Mouse (Mus musculus) limb, embryonic 14.5 days (tissue): Measurements from ENCODE around the gene Carm1. TPM values are rescaled to one million over a fixed set of nuclear protein-coding genes. Genes with fewer than 3 reads are reported as not detected.

Experiments
- ATAC-seq: fragments of 200-750 bp; cut with Nextera tagmentation; 2 replicates; pipeline ENCODE4 v1.8.0; 2017; ENCODE audit warnings: low read depth, moderate number of reproducible peaks, moderate TSS enrichment; ENCODE audit not compliant: low FRiP score
- DNase-seq: peaks from one replicate; pipeline ENCODE4 v3.0.0-alpha.2; 2015; ENCODE audit warnings: low spot score
- H3K27ac ChIP-seq: fragments of 300-500 bp; sonication (generic); replicated peaks from 2 replicates; pipeline ENCODE4 v1.5.1; 2014; ENCODE audit warnings: low read depth, mild to moderate bottlenecking, low read length, moderate library complexity, mixed read lengths
- H3K27me3 ChIP-seq: fragments of 300-500 bp; sonication (generic); 2 replicates; pipeline ENCODE4 v1.6.1; 2014; ENCODE audit warnings: low read length, mixed read lengths; ENCODE audit not compliant: control insufficient read depth, insufficient read depth
- H3K36me3 ChIP-seq: fragments of 300-500 bp; sonication (generic); 2 replicates; pipeline ENCODE4 v1.6.1; 2014; ENCODE audit warnings: mild to moderate bottlenecking, low read length, moderate library complexity, mixed read lengths; ENCODE audit not compliant: control insufficient read depth, insufficient read depth
- H3K4me1 ChIP-seq: fragments of 300-500 bp; sonication (generic); 2 replicates; pipeline ENCODE4 v1.6.1; 2014; ENCODE audit warnings: antibody characterized with exemption, low read length, mixed read lengths; ENCODE audit not compliant: control insufficient read depth, insufficient read depth
- H3K4me2 ChIP-seq: fragments of 300-500 bp; sonication (generic); replicated peaks from 2 replicates; pipeline ENCODE4 v1.6.1; 2014; ENCODE audit warnings: low read depth, mild to moderate bottlenecking, low read length, moderate library complexity; ENCODE audit not compliant: severe bottlenecking
- H3K4me3 ChIP-seq: fragments of 300-500 bp; sonication (generic); replicated peaks from 2 replicates; pipeline ENCODE4 v1.5.1; 2014; ENCODE audit warnings: low read length
- H3K9ac ChIP-seq: fragments of 300-500 bp; sonication (generic); 2 replicates; pipeline ENCODE4 v1.6.1; 2014; ENCODE audit warnings: mild to moderate bottlenecking, low read depth, low read length, moderate library complexity; ENCODE audit not compliant: severe bottlenecking
- H3K9me3 ChIP-seq: fragments of 300-500 bp; sonication (generic); 2 replicates; pipeline ENCODE4 v1.6.1; 2016; ENCODE audit warnings: low read length; ENCODE audit not compliant: control insufficient read depth
- POLR2A ChIP-seq: fragments of 200-500 bp; IDR thresholded peaks from 2 replicates; pipeline ENCODE4 v1.8.0; 2012; ENCODE audit warnings: inconsistent platforms, mild to moderate bottlenecking, moderate library complexity, borderline replicate concordance; ENCODE audit not compliant: insufficient read depth, insufficient read length; ENCODE audit errors: extremely low read depth
- WGBS: fragments of 180-500 bp; shearing (Covaris S2); extraction: QIAGEN DNeasy Blood & Tissue Kit; methylation state at CpG from one replicate; pipeline ENCODE4 v1.1.7; 2014; 5-methylcytosine and 5-hydroxymethylcytosine counted together
- polyA plus RNA-seq, 2 experiments: library from polyadenylated mRNA; depleted of rRNA in 1 of 2; stranded (reverse) in 1 of 2; unstranded in 1 of 2; fragments of >200 nt; fragmentation: Nextera tagmentation in 1 of 2; extraction: Ambion mirVana in 1 of 2; gene quantifications; 2 replicates each; pipeline versions ENCODE4 v1.2.1 to v1.2.3; 2012 to 2014

Carm1 gene
- polyA plus RNA-seq (2012; rRNA removed) (171 and 242 TPM in 2 replicates), polyA plus RNA-seq (2014; fragmentation: Nextera tagmentation; extraction: Ambion mirVana) (71.5 and 80.3 TPM in 2 replicates)

- Histone ChIP-seq H3K9me3 (no peaks in the 10 kb centered on the region), H3K36me3 (peaks cover 18% of the 10 kb centered on the region; the same call in 1 of the 2 replicates), H3K27me3 (no peaks in the 10 kb centered on the region), H3K4me2 (peak within 1 kb of the TSS; percentile 69), H3K4me3 (peak within 1 kb of the TSS; percentile 88), H3K9ac (peak within 1 kb of the TSS; percentile 99), H3K4me1 (peaks cover 21% of the 10 kb centered on the region), H3K27ac (peak within 1 kb of the TSS; percentile 99)
- DNase-seq, result no peak
- ATAC-seq, result no peak
- no peak for TF ChIP-seq POLR2A
- WGBS, result no CpG with 5 or more reads among the region's 52 CpGs
These were observed at the start of gene Carm1 for GRCm38 (mm10) chr9:21546789-21547074. TSS of gene Carm1 (plus strand) at chr9:21546894.

GRCm38 (mm10) chr9:21497050-21497542, 49.6 kb upstream of the Carm1 start:
- peaks cover 32% of the 10 kb centered on the region for H3K4me1 ChIP-seq
- H3K36me3 ChIP-seq, result peaks cover 37% of the 10 kb centered on the region
- WGBS, result 34% methylated on average over 16 of the region's 16 CpGs
- H3K9ac ChIP-seq, result peak overlapping the region; percentile 54
- no peaks in the 10 kb centered on the region for H3K9me3 ChIP-seq
- DNase-seq, result no peak
- peak overlapping the region; percentile 34 for H3K4me3 ChIP-seq
- no peaks in the 10 kb centered on the region for H3K27me3 ChIP-seq
- peak overlapping the region; percentile 96 for H3K27ac ChIP-seq
- H3K4me2 ChIP-seq, result peak overlapping the region; percentile 81
- peak; percentile 35; the same call in 1 of the 2 replicates for TF ChIP-seq POLR2A
- ATAC-seq, result peak; percentile 74

GRCm38 (mm10) chr9:21497664-21498063, 49.0 kb upstream of the Carm1 start:
- Histone ChIP-seq H3K36me3 (peaks cover 33% of the 10 kb centered on the region), H3K4me2 (peak overlapping the region; percentile 81), H3K9me3 (no peaks in the 10 kb centered on the region), H3K9ac (no peak overlapping the region; the same call in 1 of the 2 replicates), H3K27me3 (no peaks in the 10 kb centered on the region), H3K4me3 (no peak overlapping the region), H3K4me1 (peaks cover 32% of the 10 kb centered on the region), H3K27ac (peak overlapping the region; percentile 96)
- WGBS, result 90% methylated on average over 2 of the region's 2 CpGs
- no peak for ATAC-seq
- TF ChIP-seq POLR2A, result no peak
- no peak for DNase-seq

- H3K4me2 ChIP-seq, result no peak overlapping the region
- H3K27ac ChIP-seq, result no peak overlapping the region
- H3K9me3 ChIP-seq, result no peaks in the 10 kb centered on the region
- H3K27me3 ChIP-seq, result no peaks in the 10 kb centered on the region
- TF ChIP-seq POLR2A, result no peak
- peaks cover 29% of the 10 kb centered on the region for H3K4me1 ChIP-seq
- H3K36me3 ChIP-seq, result peaks cover 38% of the 10 kb centered on the region
- ATAC-seq (no peak), DNase-seq (no peak)
- 92% methylated on average over 12 of the region's 12 CpGs for WGBS
- no peak overlapping the region for H3K4me3 ChIP-seq
- no peak overlapping the region for H3K9ac ChIP-seq
These were observed 48.3 kb upstream of the Carm1 start for GRCm38 (mm10) chr9:21498284-21498902.

GRCm38 (mm10) chr9:21503352-21503751, 43.3 kb upstream of the Carm1 start:
- TF ChIP-seq POLR2A, result no peak
- DNase-seq (no peak), ATAC-seq (no peak)
- no peak overlapping the region for H3K4me3 ChIP-seq
- no peaks in the 10 kb centered on the region for H3K27me3 ChIP-seq
- whole genome bisulfite sequencing, result 94% methylated on average over 8 of the region's 8 CpGs
- no peak overlapping the region for H3K9ac ChIP-seq
- no peak overlapping the region for H3K27ac ChIP-seq
- H3K4me2 ChIP-seq, result no peak overlapping the region
- peaks cover 66% of the 10 kb centered on the region for H3K36me3 ChIP-seq
- H3K4me1 ChIP-seq, result no peaks in the 10 kb centered on the region
- no peaks in the 10 kb centered on the region for H3K9me3 ChIP-seq
